Mouse (Mus musculus): ENCODE results near the gene Zfp106. TPM values are rescaled to one million over a fixed set of nuclear protein-coding genes. Genes with fewer than 3 reads are reported as not detected.

Zfp106 gene
- polyA plus RNA-seq, 1 experiment from 2014 or later = 24.8 TPM

DNA sequence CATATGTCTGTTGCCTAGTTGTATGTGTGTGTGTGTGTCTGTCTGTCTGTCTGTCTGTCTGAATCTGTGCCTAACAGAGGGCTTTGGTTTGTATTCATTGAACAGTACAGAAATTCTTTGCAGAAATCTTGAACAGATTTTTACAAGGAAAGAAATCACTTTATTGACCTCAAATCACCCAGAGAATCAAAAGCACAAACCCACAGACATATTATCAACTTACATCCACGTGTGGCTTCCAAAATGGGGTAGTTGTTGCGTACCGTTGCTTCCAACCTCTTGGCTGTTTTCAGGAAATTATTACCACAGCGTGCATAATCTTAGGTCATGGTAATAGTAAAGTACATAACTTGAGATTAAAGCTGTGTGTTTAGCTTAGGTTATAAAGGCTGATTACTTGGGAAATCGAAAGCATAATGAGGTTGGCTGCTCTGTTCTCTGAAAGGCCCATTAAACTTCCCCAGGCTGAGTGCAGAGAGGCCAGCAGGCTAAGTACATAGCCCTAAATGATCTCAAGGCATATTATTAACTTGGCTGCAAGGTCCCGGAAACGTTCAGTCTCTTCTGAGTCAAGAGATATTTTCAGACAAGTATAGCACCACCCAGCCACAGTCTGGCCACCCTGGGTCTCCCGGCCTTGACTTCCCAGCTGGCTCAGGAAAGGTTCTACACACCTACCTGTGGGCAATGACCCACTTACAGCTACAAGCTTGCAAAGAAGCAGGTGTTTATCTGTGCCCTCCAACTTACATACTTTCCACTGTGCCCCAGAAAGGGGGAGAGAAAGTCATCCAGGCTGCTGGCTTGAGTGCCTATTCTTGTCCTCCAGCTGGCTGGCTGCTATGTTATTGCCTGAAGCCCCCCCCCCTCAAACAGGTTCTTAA, 80.9 kb downstream of the Zfp106 start:
- H3K36me3 ChIP-seq (ENCODE audit: control insufficient read depth, insufficient read depth) = no peaks in the 10 kb centered on the region
- WGBS = 34% methylated on average over 8 of the region's 8 CpGs
- H3K27ac ChIP-seq (ENCODE audit: low read depth, low read length) = peak overlapping the region; percentile 77
- H3K9me3 ChIP-seq (ENCODE audit: control insufficient read depth) = no peaks in the 10 kb centered on the region
- H3K27me3 ChIP-seq (replicated peaks; ENCODE audit: control insufficient read depth, insufficient read depth, low read length) = no peaks in the 10 kb centered on the region
- H3K4me2 ChIP-seq (replicated peaks; ENCODE audit: low read depth) = peak overlapping the region; percentile 14; the same call in 1 of the 2 replicates
- H3K4me3 ChIP-seq (ENCODE audit: low read depth, low read length) = no peak overlapping the region
- TF ChIP-seq CTCF (IDR thresholded peaks at IDR 0.05; ENCODE audit: low read depth) = no peak
- H3K9ac ChIP-seq (ENCODE audit: low read depth, low read length) = no peak overlapping the region
- H3K4me1 ChIP-seq (replicated peaks; ENCODE audit: control insufficient read depth, insufficient read depth, low read length) = 0 out of 2 replicates have a peak, but pooled peaks cover 5% of the 10 kb centered on the region
- ATAC-seq = peak; percentile 86

DNA sequence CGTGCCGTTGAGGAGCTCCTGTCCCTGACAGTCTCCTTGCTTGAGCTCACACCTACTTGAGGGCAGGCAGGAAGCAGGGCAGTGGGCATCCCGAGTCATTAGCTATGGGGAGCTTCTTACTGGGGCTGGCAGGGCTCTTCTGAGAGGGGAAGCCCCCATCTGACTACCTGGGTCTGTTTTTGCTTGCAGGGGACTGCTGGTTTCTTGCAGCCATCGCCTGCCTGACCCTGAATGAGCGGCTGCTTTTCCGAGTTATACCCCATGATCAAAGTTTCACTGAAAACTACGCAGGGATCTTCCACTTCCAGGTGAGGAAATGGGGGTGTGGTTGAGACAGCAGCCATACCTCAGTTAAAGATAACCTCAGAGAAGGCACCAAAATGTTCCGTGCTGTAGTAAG, 81.7 kb downstream of the Zfp106 start:
- no peak for ATAC-seq
- WGBS = 46% methylated on average over 8 of the region's 8 CpGs
- Histone ChIP-seq H3K4me1 (replicated peaks; ENCODE audit: control insufficient read depth, insufficient read depth, low read length) (0 out of 2 replicates have a peak, but pooled peaks cover 5% of the 10 kb centered on the region), H3K4me3 (ENCODE audit: low read depth, low read length) (no peak overlapping the region), H3K9ac (ENCODE audit: low read depth, low read length) (no peak overlapping the region), H3K27ac (ENCODE audit: low read depth, low read length) (no peak overlapping the region), H3K27me3 (replicated peaks; ENCODE audit: control insufficient read depth, insufficient read depth, low read length) (no peaks in the 10 kb centered on the region), H3K9me3 (ENCODE audit: control insufficient read depth) (no peaks in the 10 kb centered on the region), H3K36me3 (ENCODE audit: control insufficient read depth, insufficient read depth) (no peaks in the 10 kb centered on the region), H3K4me2 (replicated peaks; ENCODE audit: low read depth) (0 out of 2 replicates have a peak overlapping the region, but pooled peaks have one; percentile 14)
- TF ChIP-seq CTCF (IDR thresholded peaks at IDR 0.05; ENCODE audit: low read depth) = no peak

DNA sequence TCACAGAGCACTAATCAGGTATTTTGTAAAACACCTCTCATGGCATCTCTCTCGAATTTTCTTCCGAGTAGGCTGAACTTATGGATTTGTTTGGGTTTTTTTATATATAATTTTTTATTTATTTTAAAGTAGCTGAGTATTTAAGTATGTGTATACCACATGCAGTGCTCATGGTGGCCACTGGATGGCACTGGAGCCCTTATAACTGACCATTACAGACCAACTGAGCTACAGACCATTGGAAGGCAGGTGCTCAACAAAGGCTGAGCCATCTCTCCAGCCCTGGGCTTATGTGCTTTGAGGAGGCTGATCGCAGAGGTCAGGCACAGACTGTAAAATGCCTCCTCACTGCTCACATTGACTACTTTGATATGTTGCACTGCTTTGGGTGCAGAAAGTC, 85.0 kb downstream of the Zfp106 start:
- no peaks in the 10 kb centered on the region for H3K36me3 ChIP-seq (ENCODE audit: control insufficient read depth, insufficient read depth)
- no peak overlapping the region for H3K4me2 ChIP-seq (replicated peaks; ENCODE audit: low read depth)
- no peaks in the 10 kb centered on the region for H3K9me3 ChIP-seq (ENCODE audit: control insufficient read depth)
- WGBS = 53% methylated on average over 3 of the region's 3 CpGs
- H3K4me1 ChIP-seq (replicated peaks; ENCODE audit: control insufficient read depth, insufficient read depth, low read length) = 0 out of 2 replicates have a peak, but pooled peaks cover 3% of the 10 kb centered on the region
- no peak; the same call in 1 of the 2 replicates for ATAC-seq
- H3K27me3 ChIP-seq (replicated peaks; ENCODE audit: control insufficient read depth, insufficient read depth, low read length) = no peaks in the 10 kb centered on the region
- H3K4me3 ChIP-seq (ENCODE audit: low read depth, low read length) = no peak overlapping the region
- H3K9ac ChIP-seq (ENCODE audit: low read depth, low read length) = no peak overlapping the region
- peak; percentile 82 for TF ChIP-seq CTCF (IDR thresholded peaks at IDR 0.05; ENCODE audit: low read depth)
- no peak overlapping the region for H3K27ac ChIP-seq (ENCODE audit: low read depth, low read length)

DNA sequence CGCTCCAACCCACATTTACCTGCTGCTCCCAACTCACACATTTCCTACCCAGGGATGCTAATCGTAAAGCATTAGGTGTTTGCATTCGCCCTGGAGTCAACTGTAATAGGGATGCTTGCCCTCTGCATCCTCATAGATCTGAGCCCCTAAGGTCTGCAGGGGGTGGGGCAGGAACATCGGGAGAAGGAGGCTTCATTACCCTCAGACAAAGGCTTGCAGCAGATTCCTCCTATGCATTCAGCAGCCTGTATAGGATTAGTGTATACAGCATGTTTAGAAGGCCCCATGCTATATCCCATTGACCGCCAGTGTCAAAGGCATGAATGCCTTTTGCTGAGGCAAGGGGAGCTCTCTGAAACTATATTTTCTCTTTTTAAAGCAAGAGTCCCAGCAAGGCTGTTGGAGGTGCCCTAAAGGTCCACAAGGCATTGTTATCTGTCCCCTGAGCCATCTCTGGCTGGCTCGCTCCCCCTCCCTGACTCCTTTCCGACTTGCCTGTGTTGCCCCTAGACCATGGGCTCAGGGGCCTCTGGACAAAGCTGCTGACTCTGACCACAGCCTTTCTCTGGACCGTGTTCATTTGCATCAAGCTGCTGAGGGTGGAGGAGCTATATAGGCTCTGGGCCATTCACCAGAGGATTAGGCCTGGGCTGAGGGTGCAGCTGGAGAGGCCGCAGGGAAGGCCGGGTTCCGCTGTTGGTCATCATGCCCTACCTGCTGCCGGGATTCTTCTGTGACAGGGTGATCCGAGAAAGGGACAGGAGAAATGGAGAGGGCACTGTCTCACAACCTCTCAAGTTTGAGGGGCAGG, 87.2 kb downstream of the Zfp106 start:
- Histone ChIP-seq H3K4me2 (replicated peaks; ENCODE audit: low read depth) (no peak overlapping the region), H3K9ac (ENCODE audit: low read depth, low read length) (no peak overlapping the region), H3K4me1 (replicated peaks; ENCODE audit: control insufficient read depth, insufficient read depth, low read length) (no peaks in the 10 kb centered on the region), H3K36me3 (ENCODE audit: control insufficient read depth, insufficient read depth) (no peaks in the 10 kb centered on the region), H3K4me3 (ENCODE audit: low read depth, low read length) (no peak overlapping the region), H3K27me3 (replicated peaks; ENCODE audit: control insufficient read depth, insufficient read depth, low read length) (no peaks in the 10 kb centered on the region), H3K27ac (ENCODE audit: low read depth, low read length) (no peak overlapping the region), H3K9me3 (ENCODE audit: control insufficient read depth) (no peaks in the 10 kb centered on the region)
- WGBS = 85% methylated on average over 13 of the region's 13 CpGs
- no peak for ATAC-seq
- no peak for TF ChIP-seq CTCF (IDR thresholded peaks at IDR 0.05; ENCODE audit: low read depth)

DNA sequence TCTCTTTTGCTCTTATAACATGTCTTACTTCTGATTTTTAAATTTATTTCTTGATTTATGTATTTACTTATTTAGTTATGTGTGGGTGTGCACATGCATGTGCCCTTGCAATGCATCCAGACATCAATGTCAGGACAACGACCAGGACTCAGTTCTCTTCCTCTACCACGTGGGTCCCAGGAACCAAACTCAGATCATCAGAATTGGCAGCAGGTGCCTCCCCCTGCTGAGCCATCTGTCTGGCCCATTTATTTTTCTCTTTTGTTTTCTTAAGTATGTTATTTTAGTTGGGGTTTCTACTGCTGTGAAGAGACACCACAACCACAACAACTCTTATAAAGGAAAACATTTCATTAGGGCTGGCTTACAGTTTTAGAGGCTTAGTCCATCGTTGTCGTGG, 92.8 kb downstream of the Zfp106 start:
- H3K27ac ChIP-seq (ENCODE audit: low read depth, low read length) = no peak overlapping the region
- H3K4me2 ChIP-seq (replicated peaks; ENCODE audit: low read depth) = no peak overlapping the region
- no peak for ATAC-seq
- H3K9me3 ChIP-seq (ENCODE audit: control insufficient read depth) = no peaks in the 10 kb centered on the region
- no peak overlapping the region for H3K4me3 ChIP-seq (ENCODE audit: low read depth, low read length)
- H3K36me3 ChIP-seq (ENCODE audit: control insufficient read depth, insufficient read depth) = no peaks in the 10 kb centered on the region
- no peaks in the 10 kb centered on the region for H3K27me3 ChIP-seq (replicated peaks; ENCODE audit: control insufficient read depth, insufficient read depth, low read length)
- H3K4me1 ChIP-seq (replicated peaks; ENCODE audit: control insufficient read depth, insufficient read depth, low read length) = no peaks in the 10 kb centered on the region
- H3K9ac ChIP-seq (ENCODE audit: low read depth, low read length) = no peak overlapping the region
- TF ChIP-seq CTCF (IDR thresholded peaks at IDR 0.05; ENCODE audit: low read depth) = no peak
- 82% methylated on average over 4 of the region's 4 CpGs for WGBS

DNA sequence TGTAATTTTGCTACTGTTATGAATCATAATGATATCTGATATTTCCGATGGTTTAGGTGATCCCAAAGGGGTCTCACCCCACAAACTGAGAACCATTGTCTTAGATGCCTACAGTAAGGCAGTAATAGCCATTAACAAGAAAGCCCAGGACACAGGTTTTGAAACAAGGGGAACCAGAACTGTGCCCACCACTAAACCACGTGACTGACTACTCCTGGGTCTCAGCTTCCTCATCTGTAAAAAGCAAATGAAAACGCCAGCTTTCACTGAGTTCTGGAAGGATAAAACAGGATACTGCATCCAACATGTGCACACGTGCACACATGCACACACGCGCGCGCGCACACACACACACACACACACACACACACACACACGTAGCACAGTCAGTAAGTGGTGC, 93.9 kb downstream of the Zfp106 start:
- 87% methylated on average over 10 of the region's 10 CpGs for whole genome bisulfite sequencing
- no peak for ATAC-seq
- Histone ChIP-seq H3K4me1 (replicated peaks; ENCODE audit: control insufficient read depth, insufficient read depth, low read length) (no peaks in the 10 kb centered on the region), H3K36me3 (ENCODE audit: control insufficient read depth, insufficient read depth) (no peaks in the 10 kb centered on the region), H3K9me3 (ENCODE audit: control insufficient read depth) (no peaks in the 10 kb centered on the region), H3K9ac (ENCODE audit: low read depth, low read length) (no peak overlapping the region), H3K4me3 (ENCODE audit: low read depth, low read length) (no peak overlapping the region), H3K27ac (ENCODE audit: low read depth, low read length) (no peak overlapping the region), H3K27me3 (replicated peaks; ENCODE audit: control insufficient read depth, insufficient read depth, low read length) (no peaks in the 10 kb centered on the region), H3K4me2 (replicated peaks; ENCODE audit: low read depth) (no peak overlapping the region)
- TF ChIP-seq CTCF (IDR thresholded peaks at IDR 0.05; ENCODE audit: low read depth) = no peak
